Mouse (Mus musculus): ENCODE measurements around the gene Fer1l4.

DNA sequence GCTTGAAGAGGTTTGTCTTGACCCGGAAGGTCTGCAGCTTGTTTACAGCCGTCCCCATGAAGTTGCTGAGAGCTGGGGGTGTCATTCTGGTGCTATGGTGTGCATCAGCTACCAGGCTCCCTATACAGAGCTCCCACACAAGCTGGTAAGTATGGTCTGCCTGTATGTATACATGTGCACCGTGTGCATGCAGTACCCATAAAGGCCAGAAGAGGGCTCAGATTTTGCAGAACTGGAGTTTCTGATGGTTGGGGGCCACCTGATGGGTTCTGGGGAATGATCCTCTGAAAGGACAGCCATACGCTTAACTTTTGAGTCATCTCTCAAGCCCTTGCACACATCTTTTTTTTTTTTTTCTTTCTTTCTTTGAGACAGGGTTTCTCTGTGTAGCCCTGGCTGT is 47.4 kb downstream of the Fer1l4 start:
- TF ChIP-seq CTCF (IDR thresholded peaks at IDR 0.05; ENCODE audit: insufficient read depth, low read depth, low read length) (no peak), POLR2A (IDR thresholded peaks at IDR 0.05; ENCODE audit: insufficient read depth, low read depth, low read length) (no peak)
